In the genomic region with DNA sequence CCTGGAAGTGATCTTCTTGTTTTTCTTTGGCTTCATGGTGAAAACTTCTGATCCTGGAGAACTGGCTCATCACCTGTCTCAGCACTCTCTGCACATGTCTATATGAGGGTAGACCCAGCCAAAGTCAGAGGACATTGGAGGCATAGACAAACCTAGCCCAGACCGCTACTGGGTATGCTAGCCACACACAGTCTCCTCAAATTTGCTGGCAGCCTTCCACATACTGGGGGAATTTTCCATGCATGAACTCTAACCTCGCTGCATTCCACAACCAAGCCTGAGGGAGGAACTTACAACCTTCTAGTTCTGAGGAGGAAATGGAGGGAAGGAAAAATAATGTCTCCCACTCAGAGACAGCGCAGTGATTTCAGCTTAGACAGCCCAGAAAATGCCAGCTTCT, we compare ENCODE assay signal across 15 mouse cellular contexts. TPM values are rescaled to one million over a fixed set of nuclear protein-coding genes. Genes with fewer than 3 reads are reported as not detected.
DNase-seq lines count a peak whose midpoint lies in the region; ATAC-seq lines count a peak whose summit lies in the region.
"Had no signal": no experiment of that assay in that cellular context is flagged by ENCODE, and none has a peak within 500 bp of the region (broad histone marks: within the 10 kb centered on the region; RNA-seq: fewer than 3 reads in every experiment).

No protein-coding gene starts in this region.

- H3K4me1 ChIP-seq in embryonic facial prominence, embryonic 14.5 days (ENCODE audit: control insufficient read depth, insufficient read depth, low read length), result no peaks in the 10 kb centered on the region
- H3K4me1 ChIP-seq: neural tube, embryonic 13.5 days had no signal

- H3K36me3 ChIP-seq in embryonic facial prominence, embryonic 14.5 days (ENCODE audit: control insufficient read depth, insufficient read depth, low read length), result no peaks in the 10 kb centered on the region
- H3K36me3 ChIP-seq: G1E; neural tube, embryonic 13.5 days had no signal

- peaks cover 4% of the 10 kb centered on the region; the same call in 1 of the 2 replicates for H3K9me3 ChIP-seq in embryonic facial prominence, embryonic 14.5 days (ENCODE audit: control insufficient read depth, low read length)
- H3K9me3 ChIP-seq: neural tube, embryonic 13.5 days had no signal

- ATAC-seq in embryonic facial prominence, embryonic 14.5 days (ENCODE audit: low read depth), result no peak
- ATAC-seq: hindbrain, embryonic 16.5 days had no signal

- H3K27ac ChIP-seq in embryonic facial prominence, embryonic 14.5 days (replicated peaks; ENCODE audit: low read depth, low read length), result no peak overlapping the region
- H3K27ac ChIP-seq: neural tube, embryonic 13.5 days had no signal

- H3K27me3 ChIP-seq in embryonic facial prominence, embryonic 14.5 days (replicated peaks; ENCODE audit: control insufficient read depth, insufficient read depth, low read length), result no peaks in the 10 kb centered on the region
- H3K27me3 ChIP-seq: neural tube, embryonic 13.5 days had no signal

- no peak overlapping the region for H3K4me2 ChIP-seq in embryonic facial prominence, embryonic 14.5 days (ENCODE audit: low read depth, low read length)
- H3K4me2 ChIP-seq: neural tube, embryonic 13.5 days had no signal

- no peak overlapping the region for H3K9ac ChIP-seq in embryonic facial prominence, embryonic 14.5 days (ENCODE audit: low read depth, low read length)
- H3K9ac ChIP-seq: neural tube, embryonic 13.5 days had no signal

- no peak overlapping the region for H3K4me3 ChIP-seq in embryonic facial prominence, embryonic 14.5 days (ENCODE audit: low read depth, low read length)
- H3K4me3 ChIP-seq: neural tube, embryonic 13.5 days had no signal

- WGBS in embryonic facial prominence, embryonic 14.5 days, result 49% methylated on average over 3 of the region's 3 CpGs

- peak; percentile 35 for DNase-seq in heart, postnatal 4 days
- no peak for DNase-seq in heart, adult 11 months
- DNase-seq in embryonic facial prominence, embryonic 14.5 days (ENCODE audit: low spot score), result peak; percentile 52
- peak; percentile 88 for DNase-seq in kidney, postnatal 10 days
- peak; percentile 44 for DNase-seq in lung, postnatal 14 days
- no peak for DNase-seq in thymus, postnatal 0 days (ENCODE audit: low spot score)
- no peak for DNase-seq in retina, postnatal 1 day
- DNase-seq in urinary bladder, postnatal 10 days (ENCODE audit: low spot score), result no peak
- DNase-seq: cerebellum, adult 2 months; embryo, embryonic 11 days; gastrocnemius, postnatal 25 days; spleen, adult 18-20 months had no signal

RNA-seq across cellular contexts. Expression of a gene that starts 31.7 kb away (rescaled TPM):
- 1 to 10 TPM; 1.2 to 2.3 TPM for total RNA-seq in heart, postnatal 4 days (2021)
- polyA plus RNA-seq in embryonic facial prominence, embryonic 14.5 days (2014; fragmentation: Nextera tagmentation; extraction: Ambion mirVana), result 1.4 and 1.7 TPM in 2 replicates
- polyA plus RNA-seq in thymus, postnatal 0 days (2015; fragmentation: Nextera tagmentation; extraction: Ambion mirVana), result 10.5 and 11.8 TPM in 2 replicates
- total RNA-seq: G1E had no signal
- polyA plus RNA-seq: G1E had no signal

RNA-seq across cellular contexts. Expression of a gene that starts 52.8 kb away (rescaled TPM):
- total RNA-seq in heart, postnatal 4 days (2021), result 10 to 100 TPM; 50.6 to 61.0 TPM
- 13.5 and 13.8 TPM in 2 replicates for polyA plus RNA-seq in embryonic facial prominence, embryonic 14.5 days (2014; fragmentation: Nextera tagmentation; extraction: Ambion mirVana)
- 5.8 and 6.4 TPM in 2 replicates for polyA plus RNA-seq in thymus, postnatal 0 days (2015; fragmentation: Nextera tagmentation; extraction: Ambion mirVana)

Comparison
In these comparisons a context has a peak if more than half of its experiments do, and no peak if none do; other contexts are left out.
1. DNase-seq: peak in heart, postnatal 4 days (single experiment), embryonic facial prominence, embryonic 14.5 days (single experiment), kidney, postnatal 10 days (single experiment) and lung, postnatal 14 days (single experiment); none in heart, adult 11 months (single experiment), thymus, postnatal 0 days (single experiment), retina, postnatal 1 day (single experiment) and urinary bladder, postnatal 10 days (single experiment).